Comparison of ENCODE assay signal across 9 mouse cellular contexts in genomic region chr5:98168356-98169285, GRCm38 (mm10). TPM values are rescaled to one million over a fixed set of nuclear protein-coding genes. Genes with fewer than 3 reads are reported as not detected.
A peak's percentile ranks its signal among the peaks of the same experiment; 100 is the strongest.
DNase-seq lines count a peak whose midpoint lies in the region; ATAC-seq lines count a peak whose summit lies in the region.
"Had no signal": no experiment of that assay in that cellular context is flagged by ENCODE, and none has a peak within 500 bp of the region (broad histone marks: within the 10 kb centered on the region; RNA-seq: fewer than 3 reads in every experiment).

No protein-coding gene starts in this region.

- H3K9ac ChIP-seq in heart, embryonic 11.5 days (ENCODE audit: low read depth, low read length), result no peak overlapping the region
- H3K9ac ChIP-seq in forebrain, embryonic 16.5 days (replicated peaks; ENCODE audit: low read depth, low read length), result peak overlapping the region; percentile 46
- H3K9ac ChIP-seq in liver, embryonic 12.5 days, result no peak overlapping the region
- no peak overlapping the region for H3K9ac ChIP-seq in stomach, embryonic 16.5 days (ENCODE audit: low read length)

- no peak overlapping the region for H3K27ac ChIP-seq in heart, embryonic 11.5 days (ENCODE audit: low read depth, low read length)
- H3K27ac ChIP-seq in forebrain, embryonic 16.5 days (ENCODE audit: low read length), result no peak overlapping the region
- no peak overlapping the region for H3K27ac ChIP-seq in liver, embryonic 12.5 days
- H3K27ac ChIP-seq in stomach, embryonic 16.5 days (ENCODE audit: low read length), result no peak overlapping the region

- peak overlapping the region; percentile 58 for H3K4me3 ChIP-seq in heart, embryonic 11.5 days (ENCODE audit: low read depth, low read length)
- H3K4me3 ChIP-seq in forebrain, embryonic 16.5 days (replicated peaks; ENCODE audit: low read length), result peak overlapping the region; percentile 48
- peak overlapping the region; percentile 5; the same call in 1 of the 2 replicates for H3K4me3 ChIP-seq in liver, embryonic 12.5 days
- peak overlapping the region; percentile 54 for H3K4me3 ChIP-seq in stomach, embryonic 16.5 days (replicated peaks; ENCODE audit: low read length)

- H3K27me3 ChIP-seq in heart, embryonic 11.5 days (ENCODE audit: control insufficient read depth, insufficient read depth, low read length), result peaks cover 77% of the 10 kb centered on the region
- H3K27me3 ChIP-seq in forebrain, embryonic 16.5 days (replicated peaks; ENCODE audit: control insufficient read depth, insufficient read depth, low read length), result peaks cover 31% of the 10 kb centered on the region
- H3K27me3 ChIP-seq in liver, embryonic 12.5 days (replicated peaks), result peaks cover 88% of the 10 kb centered on the region
- H3K27me3 ChIP-seq in stomach, embryonic 16.5 days (ENCODE audit: control insufficient read depth, insufficient read depth, low read length), result peaks cover 76% of the 10 kb centered on the region

- no peak for ATAC-seq in heart, embryonic 11.5 days (replicated peaks; ENCODE audit: insufficient number of reproducible peaks, low FRiP score, low TSS enrichment)
- ATAC-seq in forebrain, embryonic 16.5 days, result no peak
- ATAC-seq in liver, embryonic 12.5 days, result no peak
- ATAC-seq in stomach, embryonic 16.5 days (ENCODE audit: insufficient read depth, low FRiP score), result no peak
- no peak for ATAC-seq in erythroid progenitor cell, adult 5-6 weeks (replicated peaks; ENCODE audit: low FRiP score, poor library complexity, severe bottlenecking)

- no peaks in the 10 kb centered on the region for H3K36me3 ChIP-seq in heart, embryonic 11.5 days (ENCODE audit: control insufficient read depth, insufficient read depth, low read length)
- H3K36me3 ChIP-seq in forebrain, embryonic 16.5 days (ENCODE audit: control insufficient read depth, insufficient read depth), result no peaks in the 10 kb centered on the region
- no peaks in the 10 kb centered on the region for H3K36me3 ChIP-seq in liver, embryonic 12.5 days
- no peaks in the 10 kb centered on the region for H3K36me3 ChIP-seq in stomach, embryonic 16.5 days (ENCODE audit: control insufficient read depth, insufficient read depth, low read length)

- no peak for DNase-seq in heart, adult 9 months (ENCODE audit: low spot score in 2 of 2)
- peak; percentile 47 for DNase-seq in ZHBTc4 (ENCODE audit: low read depth, low spot score)
- no peak for DNase-seq in left cerebral cortex, adult 18-20 months (ENCODE audit: low spot score in 2 of 2)

- no peaks in the 10 kb centered on the region for H3K9me3 ChIP-seq in heart, embryonic 11.5 days (replicated peaks; ENCODE audit: control insufficient read depth, low read length)
- no peaks in the 10 kb centered on the region for H3K9me3 ChIP-seq in forebrain, embryonic 16.5 days (ENCODE audit: control insufficient read depth, low read length)
- H3K9me3 ChIP-seq in liver, embryonic 12.5 days (replicated peaks), result no peaks in the 10 kb centered on the region
- no peaks in the 10 kb centered on the region for H3K9me3 ChIP-seq in stomach, embryonic 16.5 days (replicated peaks; ENCODE audit: control insufficient read depth, low read length)

- H3K4me1 ChIP-seq in heart, embryonic 11.5 days (ENCODE audit: control insufficient read depth, insufficient read depth, low read length), result peaks cover 9% of the 10 kb centered on the region; the same call in 1 of the 2 replicates
- H3K4me1 ChIP-seq in forebrain, embryonic 16.5 days (replicated peaks; ENCODE audit: control insufficient read depth, insufficient read depth, low read length), result peaks cover 50% of the 10 kb centered on the region
- H3K4me1 ChIP-seq in liver, embryonic 12.5 days, result peaks cover 14% of the 10 kb centered on the region; the same call in 1 of the 2 replicates
- peaks cover 14% of the 10 kb centered on the region for H3K4me1 ChIP-seq in stomach, embryonic 16.5 days (ENCODE audit: control insufficient read depth, insufficient read depth, low read length)

- under 1% methylated on average over 37 of the region's 37 CpGs for WGBS in heart, embryonic 11.5 days (ENCODE audit: insufficient replicate concordance)
- WGBS in forebrain, embryonic 16.5 days, result under 1% methylated on average over 37 of the region's 37 CpGs
- 3% methylated on average over 36 of the region's 37 CpGs for WGBS in liver, embryonic 12.5 days (ENCODE audit: insufficient replicate concordance)
- 1% methylated on average over 37 of the region's 37 CpGs for WGBS in stomach, embryonic 16.5 days

- H3K4me2 ChIP-seq in heart, embryonic 11.5 days, result peak overlapping the region; percentile 91
- peak overlapping the region; percentile 74 for H3K4me2 ChIP-seq in forebrain, embryonic 16.5 days (ENCODE audit: low read length)
- H3K4me2 ChIP-seq in liver, embryonic 12.5 days, result peak overlapping the region; percentile 64
- peak overlapping the region; percentile 78 for H3K4me2 ChIP-seq in stomach, embryonic 16.5 days (ENCODE audit: low read depth, low read length)

RNA-seq across cellular contexts. Expression of gene Prdm8, which starts 1.6 kb away (rescaled TPM):
- polyA plus RNA-seq in heart, embryonic 11.5 days (2014; fragmentation: Nextera tagmentation; extraction: Ambion mirVana), result not detected in 2 replicates
- 6.4 and 7.1 TPM in 2 replicates for polyA plus RNA-seq in forebrain, embryonic 16.5 days (2015; fragmentation: Nextera tagmentation; extraction: Ambion mirVana)
- polyA plus RNA-seq in liver, embryonic 12.5 days (2016; fragmentation: Nextera tagmentation; extraction: Ambion mirVana), result not detected in 2 replicates
- 0.06 TPM in 1 of 2 replicates, not detected in the other for polyA plus RNA-seq in stomach, embryonic 16.5 days (2015; fragmentation: Nextera tagmentation; extraction: Ambion mirVana)
- total RNA-seq in erythroid progenitor cell, adult 5-6 weeks (2015; ENCODE audit: low replicate concordance), result not detected in 2 replicates
- not detected in 2 replicates for total RNA-seq in erythroid progenitor cell, adult 5-6 weeks (2017; ENCODE audit: low replicate concordance)
- 10 to 100 TPM; 33.4 to 34.4 TPM for total RNA-seq in left cerebral cortex, adult 18-20 months (2021)
- total RNA-seq: MEL had no signal

Comparison
In these comparisons a context has a peak if more than half of its experiments do, and no peak if none do; other contexts are left out.
1. H3K4me3 ChIP-seq: peak in every context shown above with its lines; median percentile 58 in heart, embryonic 11.5 days; 54 in stomach, embryonic 16.5 days; 48 in forebrain, embryonic 16.5 days; 5 in liver, embryonic 12.5 days.